Comparison of ENCODE assay signal across 11 mouse cellular contexts in genomic region chr7:79133391-79133790, GRCm38 (mm10). TPM values are rescaled to one million over a fixed set of nuclear protein-coding genes. Genes with fewer than 3 reads are reported as not detected.
DNase-seq lines count a peak whose midpoint lies in the region; ATAC-seq and TF ChIP-seq lines count a peak whose summit lies in the region.
"Had no signal": no experiment of that assay in that cellular context is flagged by ENCODE, and none has a peak within 500 bp of the region (broad histone marks: within the 10 kb centered on the region; RNA-seq: fewer than 3 reads in every experiment).

No protein-coding gene starts in this region.

- ATAC-seq in heart, embryonic 12.5 days (ENCODE audit: insufficient number of reproducible peaks, low FRiP score), result no peak
- ATAC-seq in midbrain, embryonic 12.5 days (ENCODE audit: low FRiP score, low read depth), result 0 out of 2 replicates have a peak, but pooled peaks have one; percentile 35
- ATAC-seq in midbrain, embryonic 16.5 days, result no peak
- peak; percentile 19; the same call in 1 of the 2 replicates for ATAC-seq in liver, postnatal 0 days
- no peak for ATAC-seq in forebrain, embryonic 11.5 days (replicated peaks; ENCODE audit: low FRiP score)
- ATAC-seq: inflammation-experienced regulatory T-cells, adult 6 months had no signal

- H3K4me1 ChIP-seq in heart, embryonic 10.5 days, result peaks cover 54% of the 10 kb centered on the region
- peaks cover 53% of the 10 kb centered on the region for H3K4me1 ChIP-seq in heart, embryonic 12.5 days (replicated peaks)
- peaks cover 15% of the 10 kb centered on the region; the same call in 1 of the 2 replicates for H3K4me1 ChIP-seq in midbrain, embryonic 12.5 days
- H3K4me1 ChIP-seq in midbrain, embryonic 16.5 days (ENCODE audit: control insufficient read depth, insufficient read depth, low read length), result peaks cover 9% of the 10 kb centered on the region
- H3K4me1 ChIP-seq in liver, postnatal 0 days (ENCODE audit: insufficient read depth), result no peaks in the 10 kb centered on the region
- H3K4me1 ChIP-seq in forebrain, embryonic 11.5 days (replicated peaks; ENCODE audit: control insufficient read depth, insufficient read depth, low read length), result 0 out of 2 replicates have a peak, but pooled peaks cover 2% of the 10 kb centered on the region

- H3K27ac ChIP-seq in heart, embryonic 10.5 days, result peak overlapping the region; percentile 69
- H3K27ac ChIP-seq in heart, embryonic 12.5 days (ENCODE audit: poor library complexity, severe bottlenecking), result no peak overlapping the region
- H3K27ac ChIP-seq in midbrain, embryonic 12.5 days (replicated peaks), result no peak overlapping the region
- H3K27ac ChIP-seq in midbrain, embryonic 16.5 days (ENCODE audit: low read length), result no peak overlapping the region
- H3K27ac ChIP-seq in liver, postnatal 0 days (ENCODE audit: low read depth), result no peak overlapping the region
- no peak overlapping the region for H3K27ac ChIP-seq in forebrain, embryonic 11.5 days (ENCODE audit: low read depth, low read length)

- H3K9me3 ChIP-seq in heart, embryonic 10.5 days, result no peaks in the 10 kb centered on the region
- H3K9me3 ChIP-seq in heart, embryonic 12.5 days (replicated peaks), result no peaks in the 10 kb centered on the region
- no peaks in the 10 kb centered on the region for H3K9me3 ChIP-seq in midbrain, embryonic 12.5 days
- no peaks in the 10 kb centered on the region for H3K9me3 ChIP-seq in midbrain, embryonic 16.5 days (replicated peaks; ENCODE audit: control insufficient read depth, low read length, poor library complexity, severe bottlenecking)
- no peaks in the 10 kb centered on the region for H3K9me3 ChIP-seq in liver, postnatal 0 days (ENCODE audit: low read length)
- H3K9me3 ChIP-seq in forebrain, embryonic 11.5 days (ENCODE audit: control insufficient read depth, low read length), result no peaks in the 10 kb centered on the region

- H3K36me3 ChIP-seq in heart, embryonic 10.5 days, result peaks cover 49% of the 10 kb centered on the region
- peaks cover 46% of the 10 kb centered on the region for H3K36me3 ChIP-seq in heart, embryonic 12.5 days
- H3K36me3 ChIP-seq in midbrain, embryonic 12.5 days, result peaks cover 14% of the 10 kb centered on the region; the same call in 1 of the 2 replicates
- no peaks in the 10 kb centered on the region for H3K36me3 ChIP-seq in midbrain, embryonic 16.5 days (ENCODE audit: control insufficient read depth, insufficient read depth, low read length)
- no peaks in the 10 kb centered on the region; the same call in 1 of the 2 replicates for H3K36me3 ChIP-seq in liver, postnatal 0 days (replicated peaks; ENCODE audit: insufficient read depth, low read length)
- no peaks in the 10 kb centered on the region; the same call in 1 of the 2 replicates for H3K36me3 ChIP-seq in forebrain, embryonic 11.5 days (ENCODE audit: control insufficient read depth, insufficient read depth, low read length)

- TF ChIP-seq POLR2A in brain, embryonic 14.5 days (IDR thresholded peaks at IDR 0.05; ENCODE audit: borderline replicate concordance, extremely low read depth, insufficient read depth, insufficient read length, poor library complexity, severe bottlenecking), result no peak

- peak; percentile 84 for DNase-seq in heart, embryonic 10.5 days (ENCODE audit: low spot score)
- no peak for DNase-seq in brain, embryonic 14.5 days (ENCODE audit: low read depth)
- DNase-seq in liver, postnatal 0 days, result no peak
- no peak for DNase-seq in forebrain, embryonic 11.5 days (ENCODE audit: low spot score)
- DNase-seq in adrenal gland, adult 18-20 months (ENCODE audit: low spot score in 2 of 2), result no peak
- DNase-seq: lung, adult 18-20 months had no signal

- H3K27me3 ChIP-seq in heart, embryonic 10.5 days (ENCODE audit: insufficient read depth, poor library complexity, severe bottlenecking), result no peaks in the 10 kb centered on the region
- peaks cover 8% of the 10 kb centered on the region; the same call in 1 of the 2 replicates for H3K27me3 ChIP-seq in heart, embryonic 12.5 days (replicated peaks)
- H3K27me3 ChIP-seq in midbrain, embryonic 12.5 days, result peaks cover 34% of the 10 kb centered on the region
- peaks cover 6% of the 10 kb centered on the region; the same call in 1 of the 2 replicates for H3K27me3 ChIP-seq in midbrain, embryonic 16.5 days (ENCODE audit: control insufficient read depth, insufficient read depth, low read depth, low read length)
- H3K27me3 ChIP-seq in liver, postnatal 0 days (ENCODE audit: insufficient read depth, low read length), result peaks cover 8% of the 10 kb centered on the region
- no peaks in the 10 kb centered on the region for H3K27me3 ChIP-seq in forebrain, embryonic 11.5 days (ENCODE audit: control insufficient read depth, insufficient read depth, low read length)

- H3K4me3 ChIP-seq in heart, embryonic 10.5 days, result no peak overlapping the region
- no peak overlapping the region for H3K4me3 ChIP-seq in heart, embryonic 12.5 days
- no peak overlapping the region for H3K4me3 ChIP-seq in midbrain, embryonic 12.5 days
- no peak overlapping the region for H3K4me3 ChIP-seq in midbrain, embryonic 16.5 days (ENCODE audit: low read depth, low read length)
- no peak overlapping the region for H3K4me3 ChIP-seq in liver, postnatal 0 days (ENCODE audit: low read depth, low read length)
- no peak overlapping the region for H3K4me3 ChIP-seq in forebrain, embryonic 11.5 days (ENCODE audit: low read depth, low read length)

- H3K9ac ChIP-seq in heart, embryonic 12.5 days, result no peak overlapping the region
- H3K9ac ChIP-seq in midbrain, embryonic 12.5 days (replicated peaks), result no peak overlapping the region
- no peak overlapping the region for H3K9ac ChIP-seq in midbrain, embryonic 16.5 days (ENCODE audit: low read depth, low read length)
- H3K9ac ChIP-seq in liver, postnatal 0 days (replicated peaks), result no peak overlapping the region
- no peak overlapping the region for H3K9ac ChIP-seq in forebrain, embryonic 11.5 days (ENCODE audit: low read length)

- TF ChIP-seq EP300 in liver, postnatal 0 days (IDR thresholded peaks at IDR 0.05; ENCODE audit: low read depth), result no peak

- WGBS in heart, embryonic 10.5 days, result 9% methylated on average over 6 of the region's 6 CpGs
- WGBS in heart, embryonic 12.5 days, result 16% methylated on average over 6 of the region's 6 CpGs
- 31% methylated on average over 6 of the region's 6 CpGs for WGBS in midbrain, embryonic 12.5 days
- 44% methylated on average over 6 of the region's 6 CpGs for WGBS in midbrain, embryonic 16.5 days
- WGBS in liver, postnatal 0 days (ENCODE audit: insufficient replicate concordance), result 46% methylated on average over 6 of the region's 6 CpGs
- WGBS in forebrain, embryonic 11.5 days, result 41% methylated on average over 6 of the region's 6 CpGs

- H3K4me2 ChIP-seq in heart, embryonic 12.5 days, result no peak overlapping the region
- no peak overlapping the region for H3K4me2 ChIP-seq in midbrain, embryonic 12.5 days (replicated peaks)
- no peak overlapping the region for H3K4me2 ChIP-seq in midbrain, embryonic 16.5 days (ENCODE audit: low read length)
- no peak overlapping the region for H3K4me2 ChIP-seq in liver, postnatal 0 days (ENCODE audit: low read depth, low read length)
- no peak overlapping the region for H3K4me2 ChIP-seq in forebrain, embryonic 11.5 days (ENCODE audit: low read depth, low read length, severe bottlenecking)

- 0 out of 2 replicates have a peak, but pooled peaks have one; percentile 3 for TF ChIP-seq CTCF in brain, embryonic 14.5 days (IDR thresholded peaks at IDR 0.05; ENCODE audit: borderline replicate concordance, extremely low read depth, insufficient read depth, insufficient read length)
- peak; percentile 35 for TF ChIP-seq CTCF in liver, postnatal 0 days (IDR thresholded peaks at IDR 0.05; ENCODE audit: low read depth)

RNA-seq across cellular contexts. Expression of gene Hapln3, which starts 2.6 kb away (rescaled TPM):
- polyA plus RNA-seq in heart, embryonic 10.5 days (2016; fragmentation: Nextera tagmentation; extraction: Ambion mirVana), result 3.5 and 3.7 TPM in 2 replicates
- polyA plus RNA-seq in heart, embryonic 12.5 days (2016; fragmentation: Nextera tagmentation; extraction: Ambion mirVana), result 1.5 and 2.4 TPM in 2 replicates
- polyA plus RNA-seq in midbrain, embryonic 12.5 days (2016; fragmentation: Nextera tagmentation; extraction: Ambion mirVana), result 1.5 and 2.0 TPM in 2 replicates
- polyA plus RNA-seq in midbrain, embryonic 16.5 days (2015; fragmentation: Nextera tagmentation; extraction: Ambion mirVana), result 1.3 and 2.3 TPM in 2 replicates
- 2.2 and 2.6 TPM in 2 replicates for polyA plus RNA-seq in brain, embryonic 14.5 days (2012; rRNA removed)
- polyA plus RNA-seq in liver, postnatal 0 days (2015; fragmentation: Nextera tagmentation; extraction: Ambion mirVana), result not detected in 2 replicates
- 1.5 and 2.8 TPM in 2 replicates for polyA plus RNA-seq in forebrain, embryonic 11.5 days (2014; fragmentation: Nextera tagmentation; extraction: Ambion mirVana)
- total RNA-seq in adrenal gland, adult 18-20 months (2021), result under 1 TPM; 0.56 to 0.74 TPM
- total RNA-seq: neutrophil, adult 5-6 weeks had no signal
- polyA plus RNA-seq: inflammation-experienced regulatory T-cells, adult 6 months had no signal

RNA-seq across cellular contexts. Expression of gene Mfge8, which starts 15.5 kb away (rescaled TPM):
- 219 and 275 TPM in 2 replicates for polyA plus RNA-seq in heart, embryonic 10.5 days (2016; fragmentation: Nextera tagmentation; extraction: Ambion mirVana)
- 263 and 264 TPM in 2 replicates for polyA plus RNA-seq in heart, embryonic 12.5 days (2016; fragmentation: Nextera tagmentation; extraction: Ambion mirVana)
- 57.6 and 68.1 TPM in 2 replicates for polyA plus RNA-seq in midbrain, embryonic 12.5 days (2016; fragmentation: Nextera tagmentation; extraction: Ambion mirVana)
- polyA plus RNA-seq in midbrain, embryonic 16.5 days (2015; fragmentation: Nextera tagmentation; extraction: Ambion mirVana), result 132 and 236 TPM in 2 replicates
- polyA plus RNA-seq in brain, embryonic 14.5 days (2012; rRNA removed), result 129 and 131 TPM in 2 replicates
- 55.5 and 61.1 TPM in 2 replicates for polyA plus RNA-seq in liver, postnatal 0 days (2015; fragmentation: Nextera tagmentation; extraction: Ambion mirVana)
- 65.1 and 78.7 TPM in 2 replicates for polyA plus RNA-seq in forebrain, embryonic 11.5 days (2014; fragmentation: Nextera tagmentation; extraction: Ambion mirVana)
- total RNA-seq in adrenal gland, adult 18-20 months (2021), result 100 to 1,000 TPM; 180 to 220 TPM

Comparison
In these comparisons a context has a peak if more than half of its experiments do, and no peak if none do; other contexts are left out.
1. ATAC-seq: peak in midbrain, embryonic 12.5 days (single experiment) and liver, postnatal 0 days (single experiment); none in heart, embryonic 12.5 days (single experiment), midbrain, embryonic 16.5 days (single experiment) and forebrain, embryonic 11.5 days (single experiment).